Mouse (Mus musculus) adipocyte (in vitro differentiated cells): Measurements from ENCODE around the gene Cpne6.

ENCODE experiments used
- DNase-seq: peaks from one replicate; pipeline ENCODE4 v3.0.0-alpha.2; 2016; ENCODE audit warnings: low spot score

Gene Cpne6

DNA sequence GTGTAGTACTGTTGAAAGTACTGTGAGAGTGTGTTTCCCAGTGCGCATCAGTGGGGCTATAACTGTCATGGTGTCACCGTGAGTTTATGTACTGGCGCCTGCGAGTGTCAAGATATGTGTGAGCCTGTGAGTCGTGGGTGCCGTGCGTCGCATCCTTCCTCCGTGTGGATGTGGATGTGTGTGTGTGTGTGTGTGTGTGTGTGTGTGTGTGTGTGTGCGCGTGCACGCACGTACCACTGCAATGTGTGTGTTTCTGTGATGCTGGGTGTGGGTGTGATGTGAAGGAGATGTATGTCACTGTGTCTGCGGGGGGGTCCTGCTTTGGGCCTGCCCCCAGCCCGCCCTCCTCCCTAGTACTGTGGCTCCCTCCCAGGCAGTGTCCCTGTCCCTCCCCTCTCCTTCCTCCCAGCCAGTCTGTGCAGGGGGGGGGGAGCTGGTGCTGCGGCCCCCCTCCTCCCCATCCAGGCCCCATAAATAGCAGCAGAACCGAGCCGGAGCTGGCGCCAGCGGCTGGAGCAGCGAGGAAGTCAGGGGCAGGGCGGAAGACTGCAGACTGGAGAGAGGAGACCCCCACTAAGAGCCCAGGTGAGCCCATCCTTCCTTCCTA, at the start of gene Cpne6:
Cpne6 (plus strand) TSS at position 321 of the 607 bp plus-strand sequence.
- DNase-seq: no peak

- no peak for DNase-seq
These were observed 48.5 kb upstream of the Cpne6 start for GRCm38 (mm10) chr14:55461757-55462156.

GRCm38 (mm10) chr14:55466481-55466880, 43.8 kb upstream of the Cpne6 start:
- DNase-seq: no peak

- DNase-seq: peak; percentile 6
These were observed 43.1 kb upstream of the Cpne6 start for GRCm38 (mm10) chr14:55467108-55467507.

DNA sequence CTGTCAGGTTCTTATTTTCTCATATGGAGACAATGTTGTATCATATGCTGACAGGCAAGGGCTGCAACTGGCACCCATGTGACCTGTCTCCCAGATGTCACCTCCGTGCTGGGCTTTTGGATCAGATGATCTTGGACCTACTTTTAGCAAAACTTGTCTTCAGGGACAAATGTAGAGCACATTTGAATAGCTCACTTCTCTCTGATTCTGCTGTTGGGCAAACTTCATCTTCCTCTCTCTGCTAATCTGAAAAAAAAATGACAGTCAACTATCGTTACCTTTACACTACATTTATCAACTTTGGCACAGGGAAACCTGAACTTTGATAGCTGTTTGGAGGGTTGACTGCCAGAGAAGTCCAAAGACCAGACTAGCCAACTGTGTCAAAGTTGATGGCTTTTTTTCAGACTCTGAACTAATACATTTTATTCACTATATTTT, 41.9 kb upstream of the Cpne6 start:
- DNase-seq: peak; percentile 82

DNA sequence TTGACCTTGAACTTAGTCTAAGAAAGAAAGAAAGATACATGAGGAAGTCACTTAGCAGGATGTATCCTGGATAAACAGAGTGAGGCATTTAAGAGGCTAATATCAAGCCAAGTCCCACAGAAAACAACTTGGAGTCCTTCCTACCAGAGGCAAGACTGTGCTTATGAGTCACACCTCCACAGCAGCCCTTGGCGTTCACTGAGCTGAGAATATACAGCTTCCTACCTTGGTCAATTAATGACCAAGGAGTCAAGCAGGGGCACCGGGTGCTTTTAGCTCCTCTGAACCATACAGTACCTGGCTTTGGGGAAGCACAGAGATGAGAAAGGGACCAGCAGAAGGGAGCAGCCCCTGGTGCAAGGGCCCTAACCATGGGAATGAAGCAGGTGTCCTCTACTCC, 41.2 kb upstream of the Cpne6 start:
- peak; percentile 50 for DNase-seq

DNA sequence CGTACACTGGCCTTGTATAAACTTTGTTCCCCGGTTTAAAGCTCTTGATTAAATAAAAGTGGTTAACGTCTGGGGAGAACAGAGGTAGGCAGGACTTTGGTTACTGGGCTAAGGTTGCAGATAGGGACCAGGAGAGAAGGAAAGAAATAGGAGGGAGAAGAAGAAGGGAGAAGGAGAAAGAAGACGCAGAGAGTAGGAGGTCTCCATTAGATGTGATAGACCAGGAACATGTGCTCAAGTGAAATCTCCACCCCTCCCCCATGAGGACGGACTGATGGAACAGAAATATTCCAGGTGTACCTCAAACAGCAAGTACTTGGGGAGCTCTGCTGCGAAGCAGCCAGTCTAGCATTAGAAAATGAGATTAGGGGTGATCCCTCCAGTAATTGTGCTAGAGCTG, 40.4 kb upstream of the Cpne6 start:
- DNase-seq: no peak

DNA sequence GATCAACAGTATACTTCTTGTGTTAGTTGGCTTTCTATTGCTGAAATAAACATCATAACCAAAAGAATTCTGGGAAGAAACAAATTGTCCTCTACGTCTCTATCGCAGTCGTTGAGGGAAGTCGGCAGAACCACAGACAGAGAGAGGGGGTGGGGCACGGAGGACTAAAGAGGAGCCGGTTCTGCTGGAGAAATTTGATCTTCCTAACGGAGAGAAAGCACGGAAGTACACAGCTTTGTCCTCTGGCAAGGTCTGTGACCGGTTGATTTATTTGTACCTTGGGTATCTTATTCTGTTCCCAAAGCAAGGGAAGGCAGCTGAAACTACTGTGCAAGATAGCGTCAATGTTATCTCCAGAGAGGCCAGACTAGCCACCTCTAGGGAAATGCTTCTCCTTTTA, 39.4 kb upstream of the Cpne6 start:
- no peak for DNase-seq

- DNase-seq: no peak
These were observed 34.6 kb upstream of the Cpne6 start for GRCm38 (mm10) chr14:55475654-55476053.

DNA sequence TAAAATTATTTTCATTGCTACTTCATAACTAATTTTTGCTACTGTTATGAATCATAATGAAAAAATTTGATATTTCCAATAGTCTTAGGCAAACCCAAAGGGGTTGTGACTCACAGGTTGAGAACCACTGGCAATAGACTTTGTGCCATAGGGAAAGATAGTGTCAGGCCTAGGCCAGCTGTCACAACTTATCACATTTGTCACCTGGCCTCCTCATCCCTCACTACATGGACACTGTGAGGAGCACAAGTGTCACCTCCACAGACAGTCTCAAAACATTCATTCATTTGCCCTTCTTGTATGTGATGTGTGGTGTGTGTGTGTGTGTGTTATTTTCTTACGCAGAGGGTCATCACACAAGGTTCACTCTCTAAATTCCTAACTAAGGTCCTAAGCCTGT, 32.8 kb upstream of the Cpne6 start:
- no peak for DNase-seq

DNA sequence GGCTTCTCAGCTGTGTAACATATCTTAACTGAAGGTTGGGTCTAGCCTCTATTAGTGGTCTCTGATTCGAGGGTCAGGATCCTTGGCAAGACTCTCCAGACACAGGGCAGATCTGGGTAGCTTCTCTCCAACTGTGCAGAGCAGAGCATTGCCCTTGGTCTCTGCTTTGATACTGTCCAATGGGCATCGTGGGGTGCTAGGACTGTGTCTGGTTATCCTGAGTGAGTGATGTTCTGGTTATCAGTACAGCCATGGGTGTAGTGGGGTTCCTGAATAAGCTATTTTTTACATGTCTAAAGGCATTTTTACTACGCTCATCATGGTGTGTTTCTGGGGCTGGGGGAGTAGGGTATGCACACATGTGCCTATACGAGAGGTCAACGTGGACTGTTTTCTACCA, 32.4 kb upstream of the Cpne6 start:
- no peak for DNase-seq

DNA sequence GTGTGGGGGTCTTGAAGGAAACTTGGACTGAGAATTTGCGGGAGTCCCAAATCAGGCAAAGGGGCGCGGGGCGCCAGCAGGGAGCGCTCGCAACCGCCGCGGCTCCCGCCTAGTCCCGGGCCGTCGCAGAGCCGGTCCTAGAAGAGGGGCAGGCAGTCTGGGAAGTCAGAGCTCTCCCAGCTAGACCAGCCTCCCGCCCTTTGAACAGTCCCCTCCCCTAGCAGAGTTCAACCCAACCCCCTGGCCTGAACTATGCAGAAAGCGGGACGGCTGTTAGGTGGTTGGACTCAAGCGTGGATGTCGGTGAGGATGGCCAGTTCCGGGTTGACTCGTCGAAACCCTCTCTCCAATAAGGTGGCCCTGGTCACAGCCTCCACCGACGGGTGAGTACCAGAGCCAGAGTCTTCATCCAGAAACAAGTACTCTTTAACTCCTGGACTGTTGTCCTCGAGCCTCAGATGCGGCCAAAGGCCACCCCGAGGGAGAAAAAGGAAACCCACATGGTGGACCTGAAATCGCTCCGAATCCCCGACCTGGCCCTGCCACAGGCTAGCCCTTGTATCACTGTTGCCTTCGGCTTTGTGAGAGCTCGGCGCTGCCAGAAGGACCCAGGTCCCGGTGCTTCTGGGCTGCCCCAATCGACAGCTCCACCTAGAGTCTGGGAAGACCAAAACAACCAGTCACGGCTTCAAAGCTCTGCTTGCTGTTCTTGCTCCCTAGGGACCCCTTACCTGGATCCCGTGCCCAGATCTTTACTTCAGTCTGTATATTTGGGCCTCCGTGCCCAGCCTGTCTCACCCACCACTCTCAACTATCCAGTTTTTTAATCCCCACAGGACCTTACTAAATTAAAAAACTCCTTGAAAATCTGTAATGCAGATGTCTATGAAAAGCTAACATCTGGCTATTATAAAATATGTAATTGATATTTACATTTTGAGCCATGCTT, 31.3 kb upstream of the Cpne6 start, which contains the start of gene Dhrs4:
Dhrs4 (plus strand) TSS at position 108 of the 949 bp plus-strand sequence.
- DNase-seq: peak; percentile 55

- no peak for DNase-seq
These were observed 30.6 kb upstream of the Cpne6 start for GRCm38 (mm10) chr14:55479629-55480028.

DNA sequence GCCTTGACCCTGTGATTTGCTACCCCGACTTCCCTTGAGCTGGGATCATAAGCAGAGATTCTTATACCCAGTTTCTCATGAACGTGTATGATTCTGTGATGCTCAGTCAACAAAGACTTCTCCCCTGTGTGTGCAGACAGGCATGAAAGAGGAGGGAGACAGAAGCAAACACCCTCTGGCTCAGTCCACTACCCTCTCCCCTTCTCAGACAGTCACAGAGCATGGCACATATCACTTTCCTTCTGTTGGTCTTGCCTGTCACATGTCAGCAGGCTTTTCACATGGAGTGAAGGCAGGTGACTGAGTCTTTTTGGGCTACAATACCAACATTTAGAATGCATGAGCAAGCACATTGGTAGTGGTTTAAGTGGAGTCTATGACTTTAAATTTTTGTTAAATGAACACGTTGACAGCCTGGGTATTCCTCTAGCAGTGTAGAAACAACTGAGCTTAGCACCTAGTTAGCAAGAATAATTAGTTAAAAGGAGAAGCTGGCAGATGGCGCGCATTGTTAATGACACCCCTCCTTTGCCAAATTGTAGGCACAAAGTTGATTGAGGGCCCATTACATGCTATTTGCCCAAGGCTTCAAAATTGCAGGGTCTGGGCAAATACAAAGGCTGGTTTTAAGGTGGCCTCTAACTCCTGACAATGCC, 25.7 kb upstream of the Cpne6 start:
- DNase-seq: no peak

- DNase-seq: no peak
These were observed 23.4 kb upstream of the Cpne6 start for GRCm38 (mm10) chr14:55486836-55487235.

- DNase-seq: no peak
These were observed 19.7 kb upstream of the Cpne6 start, which contains the start of gene Carmil3 for GRCm38 (mm10) chr14:55490361-55491201. TSS of gene Carmil3 (plus strand) at chr14:55490651.

- DNase-seq: peak; percentile 4
These were observed 18.9 kb upstream of the Cpne6 start for GRCm38 (mm10) chr14:55491291-55491833.

GRCm38 (mm10) chr14:55492103-55492502, 18.1 kb upstream of the Cpne6 start:
- no peak for DNase-seq

GRCm38 (mm10) chr14:55495509-55496240, 14.6 kb upstream of the Cpne6 start:
- DNase-seq: no peak

- DNase-seq: no peak
These were observed 13.3 kb upstream of the Cpne6 start for GRCm38 (mm10) chr14:55496761-55497448.
